ENCODE assay signal across 22 mouse cellular contexts in genomic region chr4:46632465-46632864, GRCm38 (mm10).
"Had no signal": no experiment of that assay in that cellular context is flagged by ENCODE, and none has a peak within 500 bp of the region (broad histone marks: within the 10 kb centered on the region; RNA-seq: fewer than 3 reads in every experiment).

No protein-coding gene starts in this region.

- H3K27me3 ChIP-seq: limb, embryonic 12.5 days; limb, embryonic 15.5 days; megakaryocyte, embryonic 14.5 days; neural tube, embryonic 13.5 days had no signal

- ATAC-seq: intestine, postnatal 0 days; lung, postnatal 0 days; midbrain, embryonic 16.5 days had no signal

- H3K36me3 ChIP-seq: limb, embryonic 12.5 days; limb, embryonic 15.5 days; midbrain, embryonic 12.5 days; neural tube, embryonic 13.5 days had no signal

- H3K4me2 ChIP-seq: limb, embryonic 12.5 days; limb, embryonic 15.5 days; lung, embryonic 14.5 days; midbrain, embryonic 12.5 days; neural tube, embryonic 13.5 days had no signal

- H3K4me3 ChIP-seq: layer of hippocampus, adult 2 months; limb, embryonic 12.5 days; limb, embryonic 15.5 days; midbrain, embryonic 12.5 days; myocyte; neural tube, embryonic 13.5 days had no signal

- H3K9me3 ChIP-seq: limb, embryonic 12.5 days; limb, embryonic 15.5 days; megakaryocyte, embryonic 14.5 days; midbrain, embryonic 12.5 days; neural tube, embryonic 13.5 days had no signal

- H3K9ac ChIP-seq: limb, embryonic 12.5 days; limb, embryonic 15.5 days; lung, embryonic 14.5 days; midbrain, embryonic 12.5 days; neural tube, embryonic 13.5 days had no signal

- DNase-seq: kidney, adult 2 months; kidney, postnatal 25 days; layer of hippocampus, adult 9-11 months; layer of hippocampus, postnatal 36 days; left cerebral cortex, postnatal 4 days; lung, embryonic 14.5 days; retina, postnatal 1 day; right cerebral cortex, postnatal 25 days; spleen, adult 18-20 months; thymus, postnatal 25 days had no signal

- H3K4me1 ChIP-seq: midbrain, embryonic 12.5 days had no signal

- H3K27ac ChIP-seq: kidney, postnatal 0 days; layer of hippocampus, adult 2 months; limb, embryonic 12.5 days; limb, embryonic 15.5 days; macrophage; midbrain, embryonic 12.5 days; neural tube, embryonic 13.5 days had no signal
